Mouse (Mus musculus) bone marrow, adult 2 months (tissue): ENCODE data around the gene Sycp2l.

Experiments
- CTCF ChIP-seq: fragments of 200-500 bp; IDR thresholded peaks from 2 replicates; pipeline ENCODE4 v1.5.1; 2011; ENCODE audit warnings: low read length, control low read depth; ENCODE audit not compliant: control insufficient read depth, insufficient read depth
- POLR2A ChIP-seq: fragments of 200-500 bp; IDR thresholded peaks from 2 replicates; pipeline ENCODE4 v1.6.1; 2011; ENCODE audit warnings: low read depth, mild to moderate bottlenecking, control low read depth, low read length, borderline replicate concordance; ENCODE audit not compliant: control insufficient read depth

GRCm38 (mm10) chr13:41073819-41074218 lies 40.3 kb upstream of the Sycp2l start:
- no peak for TF ChIP-seq CTCF
- no peak for TF ChIP-seq POLR2A
